Mouse (Mus musculus): Measurements from ENCODE around the gene Dnajc8. TPM values are rescaled to one million over a fixed set of nuclear protein-coding genes. Genes with fewer than 3 reads are reported as not detected.
"Not testable (repeated sequence)": the region's sequence is repeated elsewhere in the genome, so short reads cannot be mapped to it uniquely, and the experiment has no call there.

Dnajc8 gene
- total RNA-seq, 2 experiments from 2014 or later, result 87.9 to 92.5 TPM

DNA sequence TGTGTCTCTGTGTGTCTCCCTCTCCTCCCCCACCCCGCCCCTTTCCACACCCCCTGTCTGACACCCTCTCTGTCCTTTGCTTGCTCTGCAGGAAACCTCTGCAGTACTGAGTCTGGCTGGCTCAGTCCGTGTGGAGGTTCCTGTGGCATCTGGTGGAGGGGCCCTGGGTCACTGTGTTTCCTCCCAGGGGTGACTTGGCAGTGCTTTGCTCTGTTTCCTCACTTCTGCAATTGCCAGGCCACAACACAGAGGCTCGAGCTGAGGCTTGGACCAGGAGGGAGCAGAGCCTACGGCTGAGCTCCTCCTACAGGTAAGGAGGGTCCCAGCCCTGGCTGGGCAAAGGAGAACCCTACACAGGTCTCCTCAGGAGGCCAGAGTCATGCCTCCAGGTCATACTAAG is 28.6 kb downstream of the Dnajc8 start, which contains the start of gene Ptafr:
Ptafr (plus strand) TSS at position 103 of the 400 bp plus-strand sequence.
- DNase-seq (ENCODE audit: low spot score in 2 of 2), result no peak

DNA sequence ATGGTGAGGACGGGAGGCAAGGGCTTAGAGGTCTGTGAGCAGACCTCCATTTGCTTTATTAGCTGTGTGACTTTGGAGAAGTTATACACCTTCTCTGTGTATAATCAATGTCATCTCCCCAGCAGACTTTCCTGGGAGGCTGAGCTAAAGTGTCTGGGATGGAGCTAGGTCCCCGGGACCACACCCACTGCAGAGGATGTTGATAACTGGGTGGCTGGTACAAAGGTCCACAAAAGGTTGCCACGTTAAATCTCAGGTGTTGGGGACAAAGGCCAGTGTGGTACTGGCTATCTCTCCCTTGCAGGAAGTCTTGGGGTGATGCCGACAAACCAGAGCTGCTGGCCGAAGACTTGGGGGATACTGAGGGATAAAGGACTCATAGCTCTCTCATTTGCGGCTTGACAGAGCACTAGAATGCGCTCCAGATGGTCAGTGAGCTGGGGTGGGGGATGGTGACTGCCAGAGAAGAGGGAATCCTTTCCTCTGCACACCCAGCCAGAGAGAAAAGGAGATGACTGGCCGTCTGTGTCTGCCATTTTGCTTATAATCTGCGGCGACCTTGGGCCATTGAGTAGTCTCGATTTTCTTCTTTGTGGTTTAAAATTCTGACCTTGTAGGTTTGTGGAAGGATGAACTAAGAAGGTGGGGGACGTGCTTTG is 29.9 kb downstream of the Dnajc8 start:
- no peak for DNase-seq (ENCODE audit: low spot score in 2 of 2)

- DNase-seq (ENCODE audit: low spot score in 2 of 2), result no peak
Observed at GRCm38 (mm10) chr4:132567361-132567779, 32.0 kb downstream of the Dnajc8 start.

- DNase-seq (ENCODE audit: low spot score in 2 of 2), result no peak
Observed at GRCm38 (mm10) chr4:132569115-132569514, 33.8 kb downstream of the Dnajc8 start.

- DNase-seq (ENCODE audit: low spot score in 2 of 2), result no peak
Observed at GRCm38 (mm10) chr4:132571190-132571589, 35.8 kb downstream of the Dnajc8 start.

DNA sequence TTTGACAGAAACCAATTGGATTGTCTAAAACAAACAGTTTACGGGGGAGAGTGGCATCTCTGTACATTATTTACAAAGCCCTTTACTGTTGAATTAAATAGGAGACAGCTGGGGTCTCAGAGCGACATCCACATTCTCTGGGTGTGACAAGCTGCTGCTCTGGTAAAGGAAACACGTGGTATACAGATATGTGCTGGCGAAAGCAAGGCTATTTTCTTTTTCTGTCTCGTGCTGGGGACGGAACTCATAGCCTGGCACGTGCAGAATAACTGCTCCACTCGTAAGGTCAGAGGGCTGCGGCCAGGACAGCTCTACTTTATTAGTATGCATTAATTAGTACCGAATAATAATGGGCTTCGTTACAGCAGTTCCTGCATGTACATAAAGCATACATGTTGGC is 38.0 kb downstream of the Dnajc8 start:
- no peak for DNase-seq (ENCODE audit: low spot score in 2 of 2)

GRCm38 (mm10) chr4:132574809-132575347 is 39.5 kb downstream of the Dnajc8 start:
- DNase-seq (ENCODE audit: low spot score in 2 of 2), result no peak

- no peak for DNase-seq (ENCODE audit: low spot score in 2 of 2)
Observed at GRCm38 (mm10) chr4:132583781-132584180, 48.4 kb downstream of the Dnajc8 start.

DNA sequence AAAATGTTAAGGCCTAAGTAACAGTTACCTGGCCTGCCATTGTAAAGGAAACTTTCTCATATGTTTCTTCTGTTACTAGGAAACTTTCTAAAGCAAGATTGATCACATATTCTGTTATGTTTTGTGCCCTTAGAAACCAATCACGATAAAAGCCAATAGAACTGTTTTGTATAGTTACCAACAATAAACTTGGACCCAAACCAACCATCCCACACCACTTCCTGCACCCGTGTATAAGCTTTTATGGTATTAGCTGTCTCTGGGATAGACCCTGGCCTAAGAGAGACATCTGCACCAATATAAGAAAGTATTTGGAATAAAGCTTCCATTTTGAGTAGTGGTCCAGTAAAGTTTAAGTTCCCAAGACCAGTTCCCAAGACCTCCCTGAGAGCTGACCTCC is 49.6 kb downstream of the Dnajc8 start:
- no peak for DNase-seq (ENCODE audit: low spot score in 2 of 2)

- no peak for DNase-seq (ENCODE audit: low spot score in 2 of 2)
Observed at GRCm38 (mm10) chr4:132586282-132586681, 50.9 kb downstream of the Dnajc8 start.

DNA sequence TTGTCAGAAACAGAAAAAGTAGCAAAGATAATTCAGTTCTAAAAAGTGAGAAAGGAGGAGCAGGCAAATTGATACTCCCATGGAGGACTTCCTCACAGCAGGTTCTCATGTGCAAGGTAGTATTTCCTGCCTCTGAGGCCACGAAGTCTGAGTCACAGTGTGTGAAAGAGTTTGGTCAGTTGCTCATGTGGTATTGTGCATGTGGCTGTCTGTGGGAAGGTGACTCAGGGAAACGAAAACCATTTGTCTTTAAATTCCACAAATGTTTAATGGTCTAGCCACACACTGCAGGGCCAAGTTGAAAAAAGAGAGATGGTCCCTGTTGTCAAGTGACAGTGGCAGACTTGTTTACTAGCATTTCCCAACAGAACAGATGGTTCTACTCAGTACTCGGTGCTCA is 53.2 kb downstream of the Dnajc8 start:
- DNase-seq (ENCODE audit: low spot score in 2 of 2), result no peak

DNA sequence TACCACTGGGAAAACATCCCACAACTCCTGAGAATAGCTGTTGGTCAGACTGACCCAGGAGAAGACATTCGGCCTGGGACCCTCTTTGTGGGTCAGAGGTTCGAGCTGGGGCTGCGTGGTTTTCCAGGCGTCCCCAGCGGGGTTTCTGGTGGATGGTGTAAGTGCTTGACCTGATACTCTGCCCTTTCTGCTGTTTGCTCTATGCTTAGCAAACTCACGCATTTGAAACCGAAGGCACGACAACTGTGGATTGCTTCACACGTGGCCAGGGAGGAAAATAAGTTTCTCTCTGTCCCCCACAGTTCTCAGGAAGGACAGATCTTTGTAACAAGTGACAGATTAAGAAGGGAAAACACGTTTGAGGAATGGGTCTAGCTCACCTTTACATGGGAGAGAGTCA is 55.3 kb downstream of the Dnajc8 start:
- DNase-seq (ENCODE audit: low spot score in 2 of 2), result no peak

DNA sequence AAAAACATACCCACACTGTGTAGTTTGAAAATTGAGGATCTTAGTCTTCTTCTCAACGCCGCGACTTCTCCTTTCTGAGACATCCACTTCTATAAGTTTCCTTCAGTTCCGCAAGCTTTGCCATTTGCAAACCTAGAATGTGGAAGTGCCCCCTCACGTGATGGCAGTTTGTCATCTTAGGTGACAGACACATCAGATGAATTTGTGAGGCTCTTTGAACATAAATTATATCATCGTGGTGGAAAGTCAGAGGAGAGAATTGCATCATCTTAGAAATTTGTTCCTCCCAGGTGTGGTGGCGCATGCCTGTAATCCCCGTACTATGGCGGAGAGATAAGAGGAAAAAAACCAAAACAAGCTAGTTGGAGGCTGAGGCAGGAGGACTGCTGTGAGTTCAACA is 57.6 kb downstream of the Dnajc8 start:
- DNase-seq (ENCODE audit: low spot score in 2 of 2), result no peak

DNA sequence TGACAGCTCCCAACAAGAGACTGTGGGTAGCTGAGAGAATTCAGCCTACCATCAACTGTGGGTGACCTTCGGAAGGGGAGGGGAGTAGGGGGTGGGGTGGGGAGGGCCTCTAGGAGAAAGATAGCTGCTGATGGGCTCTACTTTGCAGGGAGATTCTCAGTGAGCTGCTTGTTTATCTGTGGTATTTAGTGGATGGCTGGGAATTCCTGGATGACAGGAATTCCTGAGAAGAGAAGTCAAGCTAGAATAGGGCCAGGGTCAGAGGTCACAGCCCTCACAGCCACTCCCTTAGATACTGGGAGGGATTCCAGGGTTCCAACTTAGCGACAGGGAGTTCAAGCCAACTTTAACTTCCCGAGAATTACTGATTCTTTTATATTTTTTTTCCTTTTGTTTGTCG is 58.8 kb downstream of the Dnajc8 start:
- no peak for DNase-seq (ENCODE audit: low spot score in 2 of 2)

DNA sequence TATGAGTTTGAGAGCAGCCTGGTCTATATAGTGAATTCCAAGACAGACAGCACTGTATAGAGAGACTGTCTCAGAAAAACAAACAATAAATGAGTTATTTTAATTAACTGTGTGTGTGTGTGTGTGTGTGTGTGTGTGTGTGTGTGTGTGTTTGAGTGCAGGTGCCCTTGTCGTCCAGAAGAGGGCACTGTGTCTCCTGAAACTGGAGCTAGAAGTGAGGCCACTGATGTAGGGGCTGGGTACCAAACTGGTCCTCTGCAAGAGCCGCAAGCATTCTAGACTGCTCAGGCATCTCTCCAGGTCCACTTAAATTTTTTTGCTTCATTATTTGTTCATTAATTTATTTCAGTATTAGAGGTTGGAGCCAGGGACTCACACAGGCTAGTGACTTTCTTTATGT is 63.5 kb downstream of the Dnajc8 start:
- no peak for DNase-seq (ENCODE audit: low spot score in 2 of 2)

DNA sequence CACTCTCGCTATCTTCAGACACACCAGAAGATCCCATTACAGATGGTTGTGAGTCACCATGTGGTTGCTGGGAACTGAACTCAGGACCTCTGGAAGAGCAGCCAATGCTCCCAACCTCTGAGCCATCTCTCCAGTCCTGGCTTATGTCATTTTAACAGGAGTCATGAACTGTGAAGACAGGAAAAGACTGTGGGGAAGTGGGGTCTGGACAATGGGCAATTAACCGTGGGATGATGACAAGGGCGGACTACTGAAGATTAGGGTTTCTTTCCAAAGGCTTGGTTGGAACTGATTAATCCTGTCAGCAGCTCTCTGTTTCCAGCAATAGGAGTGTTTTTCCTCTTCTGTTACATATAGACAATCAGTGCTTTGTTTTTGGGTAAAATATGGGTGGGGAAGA is 64.4 kb downstream of the Dnajc8 start:
- no peak for DNase-seq (ENCODE audit: low spot score in 2 of 2)

- no peak for DNase-seq (ENCODE audit: low spot score in 2 of 2)
Observed at GRCm38 (mm10) chr4:132600465-132600864, 65.1 kb downstream of the Dnajc8 start.

DNA sequence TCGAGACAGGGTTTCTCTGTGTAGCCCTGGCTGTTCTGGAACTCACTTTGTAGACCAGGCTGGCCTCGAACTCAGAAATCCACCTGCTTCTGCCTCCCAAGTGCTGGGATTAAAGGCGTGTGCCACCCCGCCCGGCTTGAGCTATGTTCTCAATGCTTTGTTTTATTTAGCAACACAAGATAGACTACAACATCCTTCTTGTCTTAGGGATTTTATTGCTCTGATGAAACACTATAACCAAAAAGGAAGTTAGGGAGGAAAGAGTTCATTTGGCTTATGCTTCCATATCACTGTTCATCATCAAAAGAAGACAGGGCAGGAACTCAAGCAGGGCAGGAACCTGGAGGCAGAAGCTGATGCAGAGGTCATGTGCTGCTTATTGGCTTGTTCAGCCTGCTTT is 65.9 kb downstream of the Dnajc8 start:
- not testable (repeated sequence) for DNase-seq (ENCODE audit: low spot score in 2 of 2)

Other genes starting within 250 kb of the Dnajc8 start
- 1 to 10 TPM; 1.2 to 2.5 TPM for gene Rab42, start 232.2 kb upstream of the Dnajc8 start, total RNA-seq (2021)
- 10 to 100 TPM; 21.9 to 22.0 TPM for gene Trnau1ap, start 206.0 kb upstream of the Dnajc8 start, total RNA-seq (2021)
- 10 to 100 TPM in 1 of 2 experiments, 1 to 10 TPM in 1; 9.8 to 12.3 TPM for gene Rcc1, start 181.9 kb upstream of the Dnajc8 start, total RNA-seq (2021)
- 10 to 100 TPM; 10.7 to 12.4 TPM for gene Phactr4, start 113.1 kb upstream of the Dnajc8 start, total RNA-seq (2021)
- gene Med18, start 71.6 kb upstream of the Dnajc8 start, total RNA-seq (2021), result 1 to 10 TPM; 7.9 to 9.7 TPM
- 10 to 100 TPM; 14.4 to 16.8 TPM for gene Sesn2, start 25.0 kb upstream of the Dnajc8 start, total RNA-seq (2021)
- 100 to 1,000 TPM; 426 to 434 TPM for gene Atpif1, start 1.9 kb upstream of the Dnajc8 start, total RNA-seq (2021)
- gene Ptafr, start 28.5 kb downstream of the Dnajc8 start, total RNA-seq (2021), result 1 to 10 TPM; 1.3 to 1.5 TPM
- gene Eya3, start 103.4 kb downstream of the Dnajc8 start, total RNA-seq (2021), result 10 to 100 TPM; 27.9 to 28.0 TPM
- 1 to 10 TPM; 4.0 to 5.2 TPM for gene Xkr8, start 197.0 kb downstream of the Dnajc8 start, total RNA-seq (2021)
- 1 to 10 TPM; 3.6 to 4.8 TPM for gene Smpdl3b, start 221.7 kb downstream of the Dnajc8 start, total RNA-seq (2021)
- gene Rpa2, start 232.8 kb downstream of the Dnajc8 start, total RNA-seq (2021), result 10 to 100 TPM; 14.4 to 16.4 TPM

Data from layer of hippocampus, adult 18-20 months (tissue).